Mouse (Mus musculus) G1E (cell line): ENCODE data around the gene Vmn2r96.
"Not testable (repeated sequence)": the region's sequence is repeated elsewhere in the genome, so short reads cannot be mapped to it uniquely, and the experiment has no call there.

Source experiments
- CTCF ChIP-seq: IDR thresholded peaks from 2 replicates; pipeline ENCODE4 v1.5.1; 2012; ENCODE audit warnings: low read depth, low read length, inconsistent platforms, mixed read lengths
- GATA1 ChIP-seq: IDR thresholded peaks from 2 replicates; pipeline ENCODE4 v1.6.1; 2012; ENCODE audit warnings: borderline replicate concordance, low read length, inconsistent platforms, mixed read lengths
- GATA2 ChIP-seq: IDR thresholded peaks from 2 replicates; pipeline ENCODE4 v1.6.1; 2012; ENCODE audit warnings: low read depth, low read length, inconsistent platforms, borderline replicate concordance
- POLR2AphosphoS5 ChIP-seq: IDR thresholded peaks from 2 replicates; pipeline ENCODE4 v1.6.1; 2012; ENCODE audit warnings: low read depth, low read length, inconsistent platforms; ENCODE audit not compliant: insufficient replicate concordance
- TAL1 ChIP-seq: conservative IDR thresholded peaks from 2 replicates; pipeline ENCODE4 v1.6.1; 2012; ENCODE audit warnings: low read depth, low read length, inconsistent platforms, mixed read lengths

- TF ChIP-seq CTCF, TAL1, POLR2AphosphoS5, GATA1, GATA2: not testable (repeated sequence)
Observed at GRCm38 (mm10) chr17:18572851-18573250, at the start of gene Vmn2r96.
